ENCODE assay signal across 21 mouse cellular contexts in genomic region chr12:53330141-53330540, GRCm38 (mm10).
DNase-seq lines count a peak whose midpoint lies in the region; ATAC-seq and TF ChIP-seq lines count a peak whose summit lies in the region.
"Had no signal": no experiment of that assay in that cellular context is flagged by ENCODE, and none has a peak within 500 bp of the region (broad histone marks: within the 10 kb centered on the region; RNA-seq: fewer than 3 reads in every experiment).

No protein-coding gene starts in this region.

- no peak for DNase-seq in hindbrain, embryonic 11.5 days (ENCODE audit: low spot score)
- no peak for DNase-seq in midbrain, embryonic 14.5 days
- DNase-seq in midbrain, postnatal 0 days (ENCODE audit: low spot score), result no peak
- no peak for DNase-seq in G1E (ENCODE audit: low spot score)
- DNase-seq in lung, postnatal 10 days, result no peak
- DNase-seq: adrenal gland, adult 8-10 months; adrenal gland, postnatal 14 days; adrenal gland, postnatal 36 days; cerebellum, adult 11-12 months; cerebellum, adult 2 months; cerebellum, adult 9-10 months; cerebellum, postnatal 25 days had no signal

- H3K4me3 ChIP-seq in hindbrain, embryonic 12.5 days, result no peak overlapping the region
- H3K4me3 ChIP-seq in hindbrain, embryonic 11.5 days (ENCODE audit: low read depth, low read length), result no peak overlapping the region
- no peak overlapping the region for H3K4me3 ChIP-seq in midbrain, embryonic 12.5 days
- no peak overlapping the region for H3K4me3 ChIP-seq in midbrain, embryonic 14.5 days (replicated peaks; ENCODE audit: low read depth, low read length)
- H3K4me3 ChIP-seq in midbrain, embryonic 16.5 days (ENCODE audit: low read depth, low read length), result no peak overlapping the region
- H3K4me3 ChIP-seq in midbrain, postnatal 0 days (ENCODE audit: low read depth, low read length), result no peak overlapping the region
- H3K4me3 ChIP-seq in G1E (ENCODE audit: low read depth, low read length), result peak overlapping the region; percentile 33; the same call in 1 of the 2 replicates
- H3K4me3 ChIP-seq: embryonic facial prominence, embryonic 10.5 days; embryonic facial prominence, embryonic 12.5 days; forebrain, embryonic 13.5 days; forebrain, embryonic 15.5 days had no signal

- no peak overlapping the region for H3K27ac ChIP-seq in hindbrain, embryonic 12.5 days
- H3K27ac ChIP-seq in hindbrain, embryonic 11.5 days (ENCODE audit: low read depth, low read length), result no peak overlapping the region
- H3K27ac ChIP-seq in midbrain, embryonic 12.5 days (replicated peaks), result no peak overlapping the region
- H3K27ac ChIP-seq in midbrain, embryonic 14.5 days (replicated peaks; ENCODE audit: low read depth, low read length), result no peak overlapping the region
- H3K27ac ChIP-seq in midbrain, embryonic 16.5 days (ENCODE audit: low read length), result no peak overlapping the region
- H3K27ac ChIP-seq in midbrain, postnatal 0 days (ENCODE audit: low read depth, low read length), result no peak overlapping the region
- H3K27ac ChIP-seq: embryonic facial prominence, embryonic 10.5 days; embryonic facial prominence, embryonic 12.5 days; forebrain, embryonic 13.5 days; forebrain, embryonic 15.5 days had no signal

- no peaks in the 10 kb centered on the region for H3K36me3 ChIP-seq in hindbrain, embryonic 12.5 days
- H3K36me3 ChIP-seq in hindbrain, embryonic 11.5 days (ENCODE audit: control insufficient read depth, insufficient read depth, low read length), result no peaks in the 10 kb centered on the region
- H3K36me3 ChIP-seq in midbrain, embryonic 12.5 days, result no peaks in the 10 kb centered on the region
- H3K36me3 ChIP-seq in midbrain, embryonic 14.5 days (ENCODE audit: control insufficient read depth, insufficient read depth, low read length), result no peaks in the 10 kb centered on the region
- H3K36me3 ChIP-seq in midbrain, embryonic 16.5 days (ENCODE audit: control insufficient read depth, insufficient read depth, low read length), result no peaks in the 10 kb centered on the region
- no peaks in the 10 kb centered on the region for H3K36me3 ChIP-seq in midbrain, postnatal 0 days (ENCODE audit: insufficient read depth, low read length)
- H3K36me3 ChIP-seq in G1E (replicated peaks), result no peaks in the 10 kb centered on the region
- H3K36me3 ChIP-seq: embryonic facial prominence, embryonic 10.5 days; embryonic facial prominence, embryonic 12.5 days; forebrain, embryonic 15.5 days had no signal

- WGBS in hindbrain, embryonic 12.5 days, result 86% methylated on average over 6 of the region's 6 CpGs
- WGBS in hindbrain, embryonic 11.5 days, result 89% methylated on average over 6 of the region's 6 CpGs
- 91% methylated on average over 6 of the region's 6 CpGs for WGBS in midbrain, embryonic 12.5 days
- 90% methylated on average over 6 of the region's 6 CpGs for WGBS in midbrain, embryonic 14.5 days
- 91% methylated on average over 6 of the region's 6 CpGs for WGBS in midbrain, embryonic 16.5 days
- WGBS in midbrain, postnatal 0 days, result 91% methylated on average over 6 of the region's 6 CpGs

- ATAC-seq in hindbrain, embryonic 12.5 days (ENCODE audit: low FRiP score), result peak; percentile 40
- no peak for ATAC-seq in hindbrain, embryonic 11.5 days (ENCODE audit: low FRiP score)
- 0 out of 2 replicates have a peak, but pooled peaks have one; percentile 19 for ATAC-seq in midbrain, embryonic 12.5 days (ENCODE audit: low FRiP score, low read depth)
- no peak for ATAC-seq in midbrain, embryonic 14.5 days (ENCODE audit: low FRiP score, low TSS enrichment)
- ATAC-seq in midbrain, embryonic 16.5 days, result peak; percentile 56; the same call in 1 of the 2 replicates
- no peak for ATAC-seq in midbrain, postnatal 0 days (ENCODE audit: low FRiP score)
- no peak for ATAC-seq in G1E (ENCODE audit: extremely low read depth, insufficient number of reproducible peaks, low FRiP score, poor library complexity, severe bottlenecking)
- ATAC-seq: activated CD4-positive, CD25-positive, alpha-beta regulatory T cell, adult 4 months; forebrain, embryonic 13.5 days; forebrain, embryonic 15.5 days; Patski had no signal

- H3K27me3 ChIP-seq in hindbrain, embryonic 12.5 days, result no peaks in the 10 kb centered on the region
- no peaks in the 10 kb centered on the region for H3K27me3 ChIP-seq in hindbrain, embryonic 11.5 days (ENCODE audit: control insufficient read depth, insufficient read depth, low read length)
- H3K27me3 ChIP-seq in midbrain, embryonic 12.5 days, result no peaks in the 10 kb centered on the region
- H3K27me3 ChIP-seq in midbrain, embryonic 14.5 days (ENCODE audit: control insufficient read depth, insufficient read depth, low read length), result no peaks in the 10 kb centered on the region
- no peaks in the 10 kb centered on the region for H3K27me3 ChIP-seq in midbrain, embryonic 16.5 days (ENCODE audit: control insufficient read depth, insufficient read depth, low read depth, low read length)
- H3K27me3 ChIP-seq in midbrain, postnatal 0 days (ENCODE audit: insufficient read depth, low read length), result no peaks in the 10 kb centered on the region
- H3K27me3 ChIP-seq in G1E (ENCODE audit: insufficient read depth, low read length), result no peaks in the 10 kb centered on the region
- H3K27me3 ChIP-seq: embryonic facial prominence, embryonic 12.5 days; forebrain, embryonic 13.5 days; forebrain, embryonic 15.5 days; Patski had no signal

- H3K9me3 ChIP-seq in hindbrain, embryonic 12.5 days (replicated peaks), result no peaks in the 10 kb centered on the region
- no peaks in the 10 kb centered on the region for H3K9me3 ChIP-seq in hindbrain, embryonic 11.5 days (ENCODE audit: control insufficient read depth, low read length)
- no peaks in the 10 kb centered on the region for H3K9me3 ChIP-seq in midbrain, embryonic 12.5 days
- H3K9me3 ChIP-seq in midbrain, embryonic 14.5 days (ENCODE audit: control insufficient read depth, low read length), result no peaks in the 10 kb centered on the region
- H3K9me3 ChIP-seq in midbrain, embryonic 16.5 days (replicated peaks; ENCODE audit: control insufficient read depth, low read length, poor library complexity, severe bottlenecking), result no peaks in the 10 kb centered on the region
- H3K9me3 ChIP-seq in midbrain, postnatal 0 days (ENCODE audit: low read length), result no peaks in the 10 kb centered on the region
- H3K9me3 ChIP-seq in G1E (replicated peaks), result peaks cover 38% of the 10 kb centered on the region
- H3K9me3 ChIP-seq: embryonic facial prominence, embryonic 10.5 days; embryonic facial prominence, embryonic 12.5 days; forebrain, embryonic 13.5 days; forebrain, embryonic 15.5 days had no signal

- no peak overlapping the region for H3K4me2 ChIP-seq in hindbrain, embryonic 12.5 days (replicated peaks)
- H3K4me2 ChIP-seq in hindbrain, embryonic 11.5 days (replicated peaks; ENCODE audit: low read depth, low read length), result no peak overlapping the region
- no peak overlapping the region for H3K4me2 ChIP-seq in midbrain, embryonic 12.5 days (replicated peaks)
- H3K4me2 ChIP-seq in midbrain, embryonic 14.5 days (ENCODE audit: low read length), result no peak overlapping the region
- no peak overlapping the region for H3K4me2 ChIP-seq in midbrain, embryonic 16.5 days (ENCODE audit: low read length)
- no peak overlapping the region for H3K4me2 ChIP-seq in midbrain, postnatal 0 days (ENCODE audit: low read depth, low read length, poor library complexity, severe bottlenecking)
- H3K4me2 ChIP-seq: embryonic facial prominence, embryonic 12.5 days; forebrain, embryonic 13.5 days; forebrain, embryonic 15.5 days had no signal

- TF ChIP-seq CTCF in midbrain, postnatal 0 days (IDR thresholded peaks at IDR 0.05), result no peak
- TF ChIP-seq CTCF in G1E (IDR thresholded peaks at IDR 0.05; ENCODE audit: low read depth, low read length), result no peak

- H3K4me1 ChIP-seq in hindbrain, embryonic 12.5 days, result peaks cover 30% of the 10 kb centered on the region
- no peaks in the 10 kb centered on the region for H3K4me1 ChIP-seq in hindbrain, embryonic 11.5 days (replicated peaks; ENCODE audit: control insufficient read depth, insufficient read depth, low read length)
- H3K4me1 ChIP-seq in midbrain, embryonic 12.5 days, result peaks cover 36% of the 10 kb centered on the region
- H3K4me1 ChIP-seq in midbrain, embryonic 14.5 days (ENCODE audit: control insufficient read depth, insufficient read depth, low read length), result peaks cover 5% of the 10 kb centered on the region; the same call in 1 of the 2 replicates
- H3K4me1 ChIP-seq in midbrain, embryonic 16.5 days (ENCODE audit: control insufficient read depth, insufficient read depth, low read length), result peaks cover 7% of the 10 kb centered on the region
- H3K4me1 ChIP-seq in midbrain, postnatal 0 days (ENCODE audit: insufficient read depth, low read length), result no peaks in the 10 kb centered on the region
- H3K4me1 ChIP-seq in G1E (ENCODE audit: insufficient read depth, low read depth, low read length), result no peaks in the 10 kb centered on the region

- no peak overlapping the region for H3K9ac ChIP-seq in hindbrain, embryonic 12.5 days
- H3K9ac ChIP-seq in hindbrain, embryonic 11.5 days (ENCODE audit: low read depth, low read length), result no peak overlapping the region
- no peak overlapping the region for H3K9ac ChIP-seq in midbrain, embryonic 12.5 days (replicated peaks)
- H3K9ac ChIP-seq in midbrain, embryonic 14.5 days (replicated peaks; ENCODE audit: low read length), result no peak overlapping the region
- no peak overlapping the region for H3K9ac ChIP-seq in midbrain, embryonic 16.5 days (ENCODE audit: low read depth, low read length)
- no peak overlapping the region for H3K9ac ChIP-seq in midbrain, postnatal 0 days (replicated peaks; ENCODE audit: low read length, poor library complexity, severe bottlenecking)
- H3K9ac ChIP-seq: embryonic facial prominence, embryonic 12.5 days; forebrain, embryonic 13.5 days; forebrain, embryonic 15.5 days had no signal

Comparison
In these comparisons a context has a peak if more than half of its experiments do, and no peak if none do; other contexts are left out.
1. ATAC-seq: peak in hindbrain, embryonic 12.5 days (single experiment), midbrain, embryonic 12.5 days (single experiment) and midbrain, embryonic 16.5 days (single experiment); none in hindbrain, embryonic 11.5 days (single experiment), midbrain, embryonic 14.5 days (single experiment), midbrain, postnatal 0 days (single experiment) and G1E (single experiment).